Mouse (Mus musculus): ENCODE measurements around the gene Tcea2. TPM values are rescaled to one million over a fixed set of nuclear protein-coding genes. Genes with fewer than 3 reads are reported as not detected.
A peak's percentile ranks its signal among the peaks of the same experiment; 100 is the strongest.

The Tcea2 gene
- polyA plus RNA-seq, 1 experiment from 2014 or later, result 21.2 TPM

- Histone ChIP-seq H3K9me3 (ENCODE audit: control insufficient read depth, low read length) (no peaks in the 10 kb centered on the region), H3K9ac (ENCODE audit: low read depth, low read length) (no peak overlapping the region), H3K4me1 (replicated peaks; ENCODE audit: control insufficient read depth, insufficient read depth, low read length) (peaks cover 4% of the 10 kb centered on the region), H3K4me2 (replicated peaks; ENCODE audit: low read depth, low read length) (no peak overlapping the region), H3K4me3 (ENCODE audit: low read depth, low read length) (no peak overlapping the region), H3K27ac (ENCODE audit: low read depth, low read length) (peak overlapping the region; percentile 69), H3K36me3 (ENCODE audit: control insufficient read depth, insufficient read depth, low read length) (no peaks in the 10 kb centered on the region), H3K27me3 (ENCODE audit: control insufficient read depth, insufficient read depth, low read length) (no peaks in the 10 kb centered on the region)
- DNase-seq (ENCODE audit: low spot score), result peak; percentile 50
- 70% methylated on average over 1 of the region's 1 CpGs for WGBS
- peak; percentile 70 for ATAC-seq (ENCODE audit: low FRiP score)
Observed at GRCm38 (mm10) chr2:181713749-181714148, 33.6 kb downstream of the Tcea2 start.

- Histone ChIP-seq H3K4me1 (replicated peaks; ENCODE audit: control insufficient read depth, insufficient read depth, low read length) (peaks cover 4% of the 10 kb centered on the region), H3K4me3 (ENCODE audit: low read depth, low read length) (peak within 1 kb of the TSS; percentile 38), H3K9ac (ENCODE audit: low read depth, low read length) (peak within 1 kb of the TSS; percentile 54), H3K4me2 (replicated peaks; ENCODE audit: low read depth, low read length) (peak within 1 kb of the TSS; percentile 42), H3K27me3 (ENCODE audit: control insufficient read depth, insufficient read depth, low read length) (no peaks in the 10 kb centered on the region), H3K9me3 (ENCODE audit: control insufficient read depth, low read length) (no peaks in the 10 kb centered on the region), H3K27ac (ENCODE audit: low read depth, low read length) (peak within 1 kb of the TSS; percentile 69), H3K36me3 (ENCODE audit: control insufficient read depth, insufficient read depth, low read length) (no peaks in the 10 kb centered on the region)
- DNase-seq (ENCODE audit: low spot score) (peak; percentile 69), ATAC-seq (ENCODE audit: low FRiP score) (peak; percentile 69)
- WGBS, result under 1% methylated on average over 7 of the region's 7 CpGs
Observed at GRCm38 (mm10) chr2:181714903-181715326, 34.8 kb downstream of the Tcea2 start, which contains the start of gene Oprl1. TSS of gene Oprl1 (plus strand) at chr2:181715016.

GRCm38 (mm10) chr2:181715382-181715781 is 35.3 kb downstream of the Tcea2 start:
- Histone ChIP-seq H3K36me3 (ENCODE audit: control insufficient read depth, insufficient read depth, low read length) (no peaks in the 10 kb centered on the region), H3K9me3 (ENCODE audit: control insufficient read depth, low read length) (no peaks in the 10 kb centered on the region), H3K27me3 (ENCODE audit: control insufficient read depth, insufficient read depth, low read length) (no peaks in the 10 kb centered on the region), H3K9ac (ENCODE audit: low read depth, low read length) (peak overlapping the region; percentile 54), H3K4me1 (replicated peaks; ENCODE audit: control insufficient read depth, insufficient read depth, low read length) (peaks cover 4% of the 10 kb centered on the region), H3K4me3 (ENCODE audit: low read depth, low read length) (peak overlapping the region; percentile 38), H3K4me2 (replicated peaks; ENCODE audit: low read depth, low read length) (peak overlapping the region; percentile 42), H3K27ac (ENCODE audit: low read depth, low read length) (peak overlapping the region; percentile 65; the same call in 1 of the 2 replicates)
- 67% methylated on average over 3 of the region's 3 CpGs for WGBS
- DNase-seq (ENCODE audit: low spot score) (no peak), ATAC-seq (ENCODE audit: low FRiP score) (peak; percentile 41)

- no peak overlapping the region for H3K9ac ChIP-seq (ENCODE audit: low read depth, low read length)
- no peak overlapping the region for H3K4me3 ChIP-seq (ENCODE audit: low read depth, low read length)
Observed at GRCm38 (mm10) chr2:181716991-181717390, 36.9 kb downstream of the Tcea2 start.

GRCm38 (mm10) chr2:181720061-181720460 is 40.0 kb downstream of the Tcea2 start:
- 28% methylated on average over 3 of the region's 3 CpGs for WGBS
- ATAC-seq (ENCODE audit: low FRiP score) (no peak), DNase-seq (ENCODE audit: low spot score) (no peak)
- Histone ChIP-seq H3K4me2 (replicated peaks; ENCODE audit: low read depth, low read length) (no peak overlapping the region), H3K4me1 (replicated peaks; ENCODE audit: control insufficient read depth, insufficient read depth, low read length) (peaks cover 4% of the 10 kb centered on the region), H3K27ac (ENCODE audit: low read depth, low read length) (no peak overlapping the region), H3K4me3 (ENCODE audit: low read depth, low read length) (no peak overlapping the region), H3K9ac (ENCODE audit: low read depth, low read length) (no peak overlapping the region), H3K36me3 (ENCODE audit: control insufficient read depth, insufficient read depth, low read length) (no peaks in the 10 kb centered on the region), H3K27me3 (ENCODE audit: control insufficient read depth, insufficient read depth, low read length) (no peaks in the 10 kb centered on the region), H3K9me3 (ENCODE audit: control insufficient read depth, low read length) (no peaks in the 10 kb centered on the region)

More at GRCm38 (mm10) chr2:181716991-181717390, 36.9 kb downstream of the Tcea2 start:
- H3K27ac ChIP-seq (ENCODE audit: low read depth, low read length), result no peak overlapping the region
- H3K9me3 ChIP-seq (ENCODE audit: control insufficient read depth, low read length), result no peaks in the 10 kb centered on the region
- ATAC-seq (ENCODE audit: low FRiP score) (no peak), DNase-seq (ENCODE audit: low spot score) (no peak)
- no peak overlapping the region for H3K4me2 ChIP-seq (replicated peaks; ENCODE audit: low read depth, low read length)
- 77% methylated on average over 3 of the region's 3 CpGs for WGBS
- H3K4me1 ChIP-seq (replicated peaks; ENCODE audit: control insufficient read depth, insufficient read depth, low read length), result peaks cover 4% of the 10 kb centered on the region
- no peaks in the 10 kb centered on the region for H3K36me3 ChIP-seq (ENCODE audit: control insufficient read depth, insufficient read depth, low read length)
- no peaks in the 10 kb centered on the region for H3K27me3 ChIP-seq (ENCODE audit: control insufficient read depth, insufficient read depth, low read length)

GRCm38 (mm10) chr2:181721200-181721599 is 41.1 kb downstream of the Tcea2 start:
- no peaks in the 10 kb centered on the region for H3K4me1 ChIP-seq (replicated peaks; ENCODE audit: control insufficient read depth, insufficient read depth, low read length)
- H3K4me2 ChIP-seq (replicated peaks; ENCODE audit: low read depth, low read length), result no peak overlapping the region
- H3K4me3 ChIP-seq (ENCODE audit: low read depth, low read length), result no peak overlapping the region
- ATAC-seq (ENCODE audit: low FRiP score), result no peak
- no peak for DNase-seq (ENCODE audit: low spot score)
- no peak overlapping the region for H3K27ac ChIP-seq (ENCODE audit: low read depth, low read length)
- H3K27me3 ChIP-seq (ENCODE audit: control insufficient read depth, insufficient read depth, low read length), result no peaks in the 10 kb centered on the region
- no peak overlapping the region for H3K9ac ChIP-seq (ENCODE audit: low read depth, low read length)
- H3K36me3 ChIP-seq (ENCODE audit: control insufficient read depth, insufficient read depth, low read length), result no peaks in the 10 kb centered on the region
- H3K9me3 ChIP-seq (ENCODE audit: control insufficient read depth, low read length), result no peaks in the 10 kb centered on the region

GRCm38 (mm10) chr2:181722213-181722612 is 42.1 kb downstream of the Tcea2 start:
- H3K4me2 ChIP-seq (replicated peaks; ENCODE audit: low read depth, low read length), result no peak overlapping the region
- H3K4me3 ChIP-seq (ENCODE audit: low read depth, low read length), result no peak overlapping the region
- H3K4me1 ChIP-seq (replicated peaks; ENCODE audit: control insufficient read depth, insufficient read depth, low read length), result no peaks in the 10 kb centered on the region
- H3K36me3 ChIP-seq (ENCODE audit: control insufficient read depth, insufficient read depth, low read length), result no peaks in the 10 kb centered on the region
- H3K27ac ChIP-seq (ENCODE audit: low read depth, low read length), result no peak overlapping the region
- ATAC-seq (ENCODE audit: low FRiP score), result peak; percentile 40; the same call in 1 of the 2 replicates
- DNase-seq (ENCODE audit: low spot score), result peak; percentile 74
- H3K9me3 ChIP-seq (ENCODE audit: control insufficient read depth, low read length), result no peaks in the 10 kb centered on the region
- 22% methylated on average over 3 of the region's 3 CpGs for WGBS
- H3K9ac ChIP-seq (ENCODE audit: low read depth, low read length), result no peak overlapping the region
- no peaks in the 10 kb centered on the region for H3K27me3 ChIP-seq (ENCODE audit: control insufficient read depth, insufficient read depth, low read length)

- Histone ChIP-seq H3K36me3 (ENCODE audit: control insufficient read depth, insufficient read depth, low read length) (no peaks in the 10 kb centered on the region), H3K4me3 (ENCODE audit: low read depth, low read length) (no peak overlapping the region), H3K27ac (ENCODE audit: low read depth, low read length) (no peak overlapping the region), H3K4me1 (replicated peaks; ENCODE audit: control insufficient read depth, insufficient read depth, low read length) (no peaks in the 10 kb centered on the region), H3K4me2 (replicated peaks; ENCODE audit: low read depth, low read length) (no peak overlapping the region), H3K9ac (ENCODE audit: low read depth, low read length) (no peak overlapping the region), H3K27me3 (ENCODE audit: control insufficient read depth, insufficient read depth, low read length) (no peaks in the 10 kb centered on the region), H3K9me3 (ENCODE audit: control insufficient read depth, low read length) (no peaks in the 10 kb centered on the region)
- ATAC-seq (ENCODE audit: low FRiP score) (no peak; the same call in 1 of the 2 replicates), DNase-seq (ENCODE audit: low spot score) (no peak)
- WGBS, result 57% methylated on average over 9 of the region's 9 CpGs
Observed at GRCm38 (mm10) chr2:181727659-181728262, 47.7 kb downstream of the Tcea2 start.

GRCm38 (mm10) chr2:181730051-181730450 is 49.9 kb downstream of the Tcea2 start:
- Histone ChIP-seq H3K9ac (ENCODE audit: low read depth, low read length) (no peak overlapping the region), H3K4me3 (ENCODE audit: low read depth, low read length) (no peak overlapping the region), H3K36me3 (ENCODE audit: control insufficient read depth, insufficient read depth, low read length) (no peaks in the 10 kb centered on the region), H3K4me2 (replicated peaks; ENCODE audit: low read depth, low read length) (no peak overlapping the region), H3K4me1 (replicated peaks; ENCODE audit: control insufficient read depth, insufficient read depth, low read length) (no peaks in the 10 kb centered on the region), H3K27ac (ENCODE audit: low read depth, low read length) (no peak overlapping the region), H3K9me3 (ENCODE audit: control insufficient read depth, low read length) (no peaks in the 10 kb centered on the region), H3K27me3 (ENCODE audit: control insufficient read depth, insufficient read depth, low read length) (no peaks in the 10 kb centered on the region)
- WGBS, result 75% methylated on average over 3 of the region's 3 CpGs
- DNase-seq (ENCODE audit: low spot score) (no peak), ATAC-seq (ENCODE audit: low FRiP score) (no peak)
